Mouse (Mus musculus): Measurements from ENCODE around the gene Speer4f2. TPM values are rescaled to one million over a fixed set of nuclear protein-coding genes. Genes with fewer than 3 reads are reported as not detected.
"Not testable (repeated sequence)": the region's sequence is repeated elsewhere in the genome, so short reads cannot be mapped to it uniquely, and the experiment has no call there.

The Speer4f2 gene
- not detected for total RNA-seq (2021)
- long read RNA-seq: 0 reads

DNA sequence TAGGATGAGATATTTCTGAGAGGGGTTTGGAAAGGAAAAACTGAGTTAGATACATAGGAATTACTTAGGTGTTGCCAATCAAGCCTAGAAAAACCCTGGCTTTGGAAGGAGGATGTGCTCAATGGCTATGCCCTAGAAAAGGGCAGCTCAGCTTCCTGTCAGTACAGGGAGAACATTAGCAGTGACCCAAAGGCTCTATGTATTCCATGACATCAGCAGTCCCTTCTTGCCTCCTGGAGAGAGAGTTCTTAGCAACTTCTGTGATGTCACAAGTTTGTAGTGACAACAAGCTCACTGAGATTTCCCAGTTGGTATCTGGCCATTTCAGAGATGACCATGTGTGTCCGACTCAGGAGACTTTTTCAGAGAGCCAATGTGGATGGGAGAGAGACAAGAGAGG is at the start of gene Speer4f2:
TSS of gene Speer4f2 (plus strand) at position 301 of the 400 bp plus-strand sequence.
- DNase-seq (ENCODE audit: low spot score in 2 of 2): not testable (repeated sequence)

DNA sequence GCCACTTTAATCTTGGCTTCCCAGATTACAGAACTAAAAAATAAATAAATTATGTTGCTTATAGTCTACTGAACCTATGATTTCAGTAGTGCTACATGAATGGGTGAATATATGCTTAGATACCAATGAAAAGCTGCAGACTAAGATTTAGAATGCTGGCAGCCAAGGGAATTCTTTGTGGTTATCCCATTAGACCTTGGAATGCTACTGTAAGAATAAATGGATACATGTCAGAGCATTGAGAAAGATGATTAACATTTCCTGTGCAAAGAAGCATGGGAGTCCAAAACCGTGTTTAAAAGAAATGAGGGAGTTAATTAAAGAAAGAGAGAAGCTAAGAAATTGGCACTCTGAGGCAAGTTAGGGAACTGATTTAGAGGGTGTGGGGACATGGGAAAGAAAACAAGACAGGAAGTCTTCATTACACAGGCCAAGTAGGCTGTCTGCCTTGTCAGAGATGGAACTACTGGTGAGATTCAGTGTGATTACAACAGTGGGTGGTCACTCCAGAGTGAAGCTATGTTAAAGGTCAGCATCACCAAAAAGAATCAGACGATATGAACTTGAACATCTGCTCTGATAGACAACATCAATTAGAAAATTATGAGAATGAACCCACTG is 43.9 kb upstream of the Speer4f2 start:
- no peak for DNase-seq (ENCODE audit: low spot score in 2 of 2)

DNA sequence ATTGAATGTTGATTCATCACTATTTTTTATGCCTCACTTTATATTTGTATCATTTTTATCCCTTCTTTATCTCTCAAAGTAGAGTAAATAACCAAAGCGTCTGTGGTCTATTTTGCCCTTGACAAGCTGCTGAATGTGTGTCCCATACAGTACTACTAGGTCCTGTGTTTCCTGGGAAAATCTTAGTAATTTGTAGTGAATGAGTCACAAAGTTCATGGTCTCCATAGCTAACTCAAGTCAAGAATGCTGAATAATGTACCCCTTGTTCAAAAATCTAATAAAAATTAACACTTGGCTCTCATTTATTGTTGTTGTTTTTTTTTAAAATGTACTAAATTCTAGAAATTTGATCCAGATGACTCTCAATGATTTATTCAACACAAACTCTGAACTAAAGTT is 38.1 kb upstream of the Speer4f2 start:
- no peak for DNase-seq (ENCODE audit: low spot score in 2 of 2)

DNA sequence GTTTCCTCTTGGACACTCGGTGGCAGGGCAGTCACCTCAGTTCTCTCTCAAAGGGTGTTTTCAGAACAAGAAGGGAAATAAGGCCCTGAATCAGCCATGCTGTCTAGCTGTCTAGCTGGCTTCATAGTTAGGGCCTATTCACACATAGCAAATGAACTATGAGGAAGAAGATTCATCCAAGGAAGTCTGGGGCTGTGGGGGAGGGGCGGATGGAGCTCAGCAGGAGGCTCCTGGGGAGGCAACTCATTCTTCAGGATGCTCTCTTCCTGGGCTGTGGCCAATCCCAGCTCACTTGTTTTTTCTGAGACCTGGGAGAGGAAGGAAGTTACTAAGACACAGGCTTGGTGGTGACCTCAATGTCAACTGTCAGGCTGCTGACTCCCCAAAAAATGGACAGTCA is 27.2 kb upstream of the Speer4f2 start:
- not testable (repeated sequence) for DNase-seq (ENCODE audit: low spot score in 2 of 2)

DNA sequence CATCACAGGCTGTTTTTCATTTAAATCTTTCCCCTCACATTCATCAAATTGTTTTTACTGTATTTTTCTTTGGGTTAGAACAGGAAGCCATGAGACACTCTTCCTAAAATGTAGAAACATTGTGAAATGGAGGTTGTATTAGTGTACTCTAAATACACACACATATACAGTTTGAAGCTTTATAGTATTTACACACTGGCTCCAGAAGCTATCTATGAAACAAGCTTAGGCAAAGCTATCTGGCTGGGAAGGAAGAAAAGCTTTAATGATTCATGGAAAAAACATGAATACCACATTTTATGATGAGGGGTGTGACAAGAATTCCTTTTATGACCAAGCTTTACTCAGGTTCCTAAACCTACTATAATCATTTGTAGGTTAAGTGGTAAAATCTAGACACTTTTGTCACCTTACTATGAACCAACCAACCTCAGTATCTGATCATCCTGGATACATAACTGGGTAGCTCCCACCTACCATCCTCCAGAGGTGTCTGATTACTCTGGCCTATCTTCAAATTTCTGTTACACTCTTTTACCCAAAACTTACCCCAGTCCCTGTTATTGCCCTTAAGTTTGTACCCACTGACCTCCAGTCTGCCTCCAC is 13.5 kb upstream of the Speer4f2 start:
- no peak for DNase-seq (ENCODE audit: low spot score in 2 of 2)

DNA sequence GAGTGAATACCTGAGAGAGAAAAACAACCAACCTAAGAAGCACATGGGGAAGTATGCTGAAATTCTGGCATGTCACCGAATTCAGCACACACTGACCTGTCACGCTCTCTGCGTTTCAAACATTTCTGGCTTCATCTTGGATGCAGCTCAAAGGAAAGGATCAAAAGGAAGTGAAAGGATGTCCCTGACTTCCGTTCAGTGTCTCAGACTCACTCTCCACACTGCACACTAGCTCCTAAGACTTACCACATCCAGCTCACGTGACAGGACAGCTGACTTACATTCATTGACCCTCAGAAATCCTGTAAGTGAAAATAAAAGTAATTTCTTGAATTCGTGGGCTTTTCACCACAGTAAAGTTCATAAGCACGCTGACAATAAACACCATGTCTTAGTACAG is 16.9 kb downstream of the Speer4f2 start:
- DNase-seq (ENCODE audit: low spot score in 2 of 2): no peak

DNA sequence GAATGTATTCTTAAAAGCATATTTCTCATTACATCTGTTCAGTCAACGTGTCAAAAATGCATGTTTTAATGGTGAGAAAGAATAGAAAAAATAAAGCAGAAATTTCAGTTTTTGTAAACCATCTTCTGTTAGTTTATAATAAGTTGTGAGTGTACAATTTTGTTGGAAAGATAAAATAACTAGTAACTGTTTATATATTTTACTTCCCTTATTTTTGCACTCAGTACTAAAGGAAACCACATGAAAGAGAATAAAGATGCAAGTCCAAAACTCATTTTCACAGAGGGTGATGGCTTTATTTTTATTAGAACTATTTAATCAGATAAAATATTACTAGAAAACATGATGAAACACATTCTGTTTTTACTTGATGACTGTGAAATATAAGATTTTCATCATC is 18.2 kb downstream of the Speer4f2 start:
- DNase-seq (ENCODE audit: low spot score in 2 of 2): no peak

DNA sequence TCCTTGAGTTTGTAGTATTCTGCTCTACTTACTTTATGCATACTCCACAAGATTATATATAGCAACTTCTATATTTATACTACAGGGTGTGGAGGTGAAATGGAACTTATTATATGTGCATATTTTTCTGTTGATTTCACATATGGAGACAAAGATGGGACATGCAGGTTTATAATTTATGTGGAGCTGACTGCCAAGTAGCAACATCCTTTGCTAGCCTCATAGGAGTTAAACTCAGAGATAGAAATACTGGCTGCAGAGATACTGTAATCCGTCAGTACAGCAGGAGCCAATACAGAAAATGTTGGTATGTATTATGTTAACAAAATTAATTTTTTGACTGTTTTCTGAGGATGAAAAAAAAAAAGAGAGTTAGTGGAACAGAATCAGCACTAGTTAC is 27.6 kb downstream of the Speer4f2 start:
- DNase-seq (ENCODE audit: low spot score in 2 of 2): no peak

DNA sequence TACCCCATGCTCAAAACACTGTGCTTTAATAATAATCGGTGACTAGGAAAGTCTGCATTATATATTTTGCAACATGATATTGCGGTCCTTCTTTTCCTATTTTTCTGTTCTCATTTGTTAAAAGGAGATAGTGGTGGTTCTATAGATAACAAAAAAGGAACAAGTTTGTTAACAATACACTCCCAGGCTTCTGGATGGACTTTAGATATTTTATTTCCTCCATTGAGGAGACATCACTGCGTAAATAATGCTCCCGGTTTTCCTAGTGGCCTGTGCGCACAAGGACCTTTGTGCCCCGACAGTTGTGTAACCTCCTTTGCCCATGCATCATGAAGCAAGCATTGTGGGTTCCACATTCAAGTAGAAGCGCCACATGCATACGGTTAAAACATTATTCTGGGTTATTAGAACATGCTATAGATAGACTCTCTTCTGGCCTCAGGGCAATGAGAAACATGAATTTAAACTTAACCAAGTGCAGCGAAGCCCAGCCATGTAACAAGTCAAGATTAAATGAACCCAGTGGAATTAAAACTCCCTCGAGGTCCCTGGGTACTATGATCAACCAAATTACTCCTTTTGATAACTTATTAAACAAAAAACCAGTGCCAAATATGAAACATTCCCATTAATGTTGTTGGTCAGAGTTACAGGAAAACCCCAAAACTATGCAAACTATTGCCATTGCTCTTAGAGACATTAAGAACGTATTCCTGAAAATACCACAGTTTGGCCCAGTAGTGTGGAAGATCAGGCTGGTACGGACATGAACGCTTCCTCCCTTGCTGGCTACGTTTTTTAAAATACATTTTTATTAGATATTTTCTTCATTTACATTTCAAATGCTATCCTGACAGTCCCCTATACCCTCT is 28.5 kb downstream of the Speer4f2 start:
- no peak for DNase-seq (ENCODE audit: low spot score in 2 of 2)

DNA sequence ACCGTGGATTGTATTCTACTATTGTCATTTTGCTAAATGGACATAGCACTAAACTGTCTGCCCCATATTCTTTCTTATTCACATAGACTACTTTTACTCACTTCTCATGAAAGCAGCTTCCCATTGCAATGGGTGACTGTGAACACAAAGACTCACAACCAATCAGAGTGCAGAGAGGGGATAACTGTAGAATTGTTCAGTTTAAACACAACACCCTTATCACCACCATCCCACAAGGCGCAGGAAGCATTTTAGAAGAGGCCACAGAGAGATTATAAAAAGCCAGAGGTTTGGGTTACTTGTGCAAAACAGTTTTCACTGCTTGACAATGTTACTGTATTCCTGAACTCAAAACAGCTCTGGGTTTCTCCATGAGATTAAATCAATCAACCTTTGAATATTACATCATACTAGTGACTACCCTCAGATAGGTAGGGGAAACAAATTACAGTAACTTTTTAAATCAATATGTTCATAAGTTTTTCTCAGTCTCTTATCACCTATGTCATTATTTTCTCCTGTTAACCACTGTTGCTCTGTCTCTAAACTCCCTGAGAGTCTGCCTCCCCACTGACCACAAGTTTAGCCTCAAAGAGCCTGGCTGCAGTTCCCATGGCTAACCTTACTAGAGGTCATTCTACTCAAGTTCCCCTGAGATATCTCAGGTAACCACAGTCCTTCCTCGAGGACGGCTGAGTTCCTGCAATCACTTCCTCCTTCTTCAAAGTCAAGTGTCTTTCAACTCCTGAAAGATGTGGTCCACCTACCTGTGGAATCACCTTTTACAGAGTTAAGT is 29.5 kb downstream of the Speer4f2 start:
- DNase-seq (ENCODE audit: low spot score in 2 of 2): no peak

DNA sequence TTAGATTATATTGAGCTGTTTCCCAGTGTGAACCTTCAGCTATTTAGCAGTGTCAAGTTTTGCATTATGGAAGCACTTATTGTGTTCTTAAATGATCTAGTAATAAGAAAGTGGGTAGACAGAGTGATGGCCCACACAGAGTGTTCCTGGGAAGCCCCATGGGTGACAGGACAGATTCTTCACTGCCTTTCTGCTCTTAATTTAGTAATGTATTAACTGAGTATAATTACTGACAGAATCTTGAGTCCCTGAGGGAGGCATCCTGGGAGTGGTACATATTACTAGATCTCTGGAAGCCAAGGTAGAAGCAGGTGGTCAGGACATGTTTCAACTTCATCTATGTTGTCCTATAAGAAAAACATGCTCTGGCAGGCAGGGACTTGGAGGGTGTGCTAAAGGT is 30.6 kb downstream of the Speer4f2 start:
- no peak for DNase-seq (ENCODE audit: low spot score in 2 of 2)

DNA sequence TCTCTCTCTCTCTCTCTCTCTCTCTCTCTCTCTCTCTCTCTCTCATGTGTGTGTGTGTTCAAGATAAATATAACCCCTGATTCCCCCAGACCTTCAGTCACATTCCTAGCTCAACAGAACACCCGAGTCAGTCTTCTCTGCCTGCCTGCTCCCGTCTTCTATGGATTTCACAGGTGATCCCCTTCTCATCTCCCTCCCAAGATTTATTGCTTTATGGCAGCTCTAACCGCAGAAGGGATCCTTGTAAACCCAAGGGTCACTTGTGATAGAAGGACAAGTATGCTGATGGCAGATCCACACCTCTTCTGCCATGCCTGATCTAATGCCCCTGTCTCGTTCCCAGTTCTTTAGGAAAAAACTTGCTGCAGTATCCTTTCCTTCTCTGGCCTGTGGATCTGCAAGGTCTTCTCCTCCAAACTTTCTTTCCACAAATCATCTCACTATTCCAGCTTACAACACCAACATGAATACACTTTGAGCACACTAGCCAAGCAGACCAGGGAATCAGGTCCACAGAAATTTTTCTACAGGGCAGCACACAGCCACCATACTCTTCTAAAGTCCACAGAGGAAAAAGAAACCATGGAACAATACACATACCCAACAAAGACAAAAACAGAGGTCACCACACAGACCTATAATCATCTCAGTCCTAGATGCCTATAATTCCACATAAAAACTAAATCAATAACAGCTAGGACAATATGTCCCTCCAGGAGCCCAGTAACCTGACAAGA is 36.1 kb downstream of the Speer4f2 start:
- DNase-seq (ENCODE audit: low spot score in 2 of 2): no peak

DNA sequence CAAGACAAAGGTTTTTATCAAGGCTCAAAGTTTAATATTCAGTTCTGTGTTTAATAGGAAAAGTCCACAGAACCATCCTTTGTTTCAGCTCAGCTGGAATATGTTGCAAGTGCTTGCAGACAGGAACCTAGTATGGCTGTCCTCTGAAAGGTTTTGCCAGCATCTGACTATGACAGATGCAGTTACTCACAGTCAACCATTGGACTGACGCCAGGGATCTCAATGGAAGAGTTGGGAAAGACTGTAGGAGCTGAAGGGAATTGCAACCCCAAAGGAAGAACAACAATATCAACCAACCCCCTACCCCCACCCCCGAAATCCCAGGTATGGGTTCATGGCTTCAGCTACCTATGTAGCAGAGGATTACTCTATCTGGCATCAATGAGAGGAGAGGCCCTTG is 44.2 kb downstream of the Speer4f2 start:
- no peak for DNase-seq (ENCODE audit: low spot score in 2 of 2)

DNA sequence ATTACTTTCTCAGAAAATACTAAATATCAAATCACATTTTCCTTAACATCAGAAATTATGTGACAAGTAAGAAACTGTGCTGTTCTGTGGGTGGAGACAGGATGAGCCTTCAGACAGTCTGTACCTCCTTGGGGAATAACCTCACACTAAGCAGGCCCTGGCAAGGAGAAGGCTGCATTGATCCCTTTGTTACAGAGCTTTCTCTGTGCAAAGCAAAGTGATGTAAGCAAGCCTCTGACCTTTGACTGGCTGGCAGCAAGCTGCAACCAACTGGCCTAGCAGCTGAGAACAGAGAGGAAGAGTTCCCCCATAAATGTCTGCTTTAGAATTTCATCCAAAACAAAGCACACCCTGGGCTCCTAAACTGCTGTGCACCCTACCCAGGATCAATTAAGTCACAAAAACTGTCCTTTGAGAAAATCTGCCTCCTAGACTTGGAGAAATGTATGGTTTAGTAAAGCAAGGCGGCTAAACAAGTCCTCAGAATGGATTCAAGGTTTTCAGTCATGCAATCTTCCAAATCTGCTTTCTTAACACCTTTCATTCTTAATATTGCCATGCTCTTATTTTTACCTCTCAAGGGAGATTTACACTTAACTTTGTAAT is 46.3 kb downstream of the Speer4f2 start:
- DNase-seq (ENCODE audit: low spot score in 2 of 2): peak; percentile 11 to 20

DNA sequence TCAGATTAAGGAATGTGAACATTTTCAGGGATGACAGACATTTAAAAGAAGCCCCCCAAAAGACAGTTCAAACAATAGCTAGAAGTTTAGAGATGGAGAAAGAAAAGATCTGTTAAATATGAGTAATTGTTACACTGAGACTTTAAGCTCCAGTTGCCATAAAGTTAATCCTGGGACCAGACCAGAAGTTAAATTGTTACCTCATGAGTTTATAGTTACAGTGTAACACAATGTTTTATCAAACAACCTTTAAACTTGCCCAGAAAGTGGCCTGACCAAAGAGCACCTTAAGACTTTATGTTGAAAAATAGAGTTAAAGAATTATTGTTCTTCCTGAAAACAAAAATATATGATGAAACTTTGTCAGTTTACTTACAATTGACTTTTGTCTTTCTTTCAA is 46.9 kb downstream of the Speer4f2 start:
- no peak for DNase-seq (ENCODE audit: low spot score in 2 of 2)

DNA sequence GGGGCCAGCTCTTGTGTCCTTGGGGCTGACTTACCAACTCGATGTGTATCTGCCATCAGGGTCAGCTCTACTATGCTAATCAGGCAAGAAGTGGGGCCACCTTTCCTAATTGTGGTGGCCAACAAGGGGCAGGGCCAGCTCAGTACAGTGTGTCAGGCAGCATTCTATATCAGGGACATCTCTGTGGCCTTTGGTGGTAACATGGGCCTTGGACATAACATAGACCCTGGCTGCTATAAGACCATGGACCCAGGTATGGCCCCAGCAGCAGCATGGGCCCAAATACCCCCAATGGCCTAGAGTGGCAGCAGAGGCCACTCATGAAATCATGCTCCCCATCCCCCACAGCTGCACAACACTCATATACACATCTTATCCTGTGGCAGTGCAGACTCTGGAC is 49.2 kb downstream of the Speer4f2 start:
- DNase-seq (ENCODE audit: low spot score in 2 of 2): no peak

DNA sequence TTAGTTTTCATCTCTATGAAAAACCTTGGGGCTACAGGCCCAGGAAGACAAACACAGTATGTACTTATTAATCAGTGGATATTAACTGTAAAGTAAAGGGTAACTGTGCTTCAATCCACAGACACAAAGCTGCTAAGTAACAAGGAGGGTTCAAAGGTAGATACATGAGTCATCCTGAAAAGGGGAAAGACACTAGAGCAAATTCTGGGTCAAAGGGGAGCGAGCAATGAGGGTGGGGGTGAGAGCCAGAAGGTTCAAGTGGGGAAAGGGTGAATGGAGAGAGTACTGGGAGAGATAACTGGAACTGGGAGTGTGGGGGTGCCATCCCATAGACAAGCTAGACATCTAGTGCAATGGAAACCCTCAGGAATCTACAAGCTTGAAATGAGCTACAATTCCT is 54.0 kb downstream of the Speer4f2 start:
- DNase-seq (ENCODE audit: low spot score in 2 of 2): no peak
